ENCODE assay signal across 20 mouse cellular contexts in the genomic region with DNA sequence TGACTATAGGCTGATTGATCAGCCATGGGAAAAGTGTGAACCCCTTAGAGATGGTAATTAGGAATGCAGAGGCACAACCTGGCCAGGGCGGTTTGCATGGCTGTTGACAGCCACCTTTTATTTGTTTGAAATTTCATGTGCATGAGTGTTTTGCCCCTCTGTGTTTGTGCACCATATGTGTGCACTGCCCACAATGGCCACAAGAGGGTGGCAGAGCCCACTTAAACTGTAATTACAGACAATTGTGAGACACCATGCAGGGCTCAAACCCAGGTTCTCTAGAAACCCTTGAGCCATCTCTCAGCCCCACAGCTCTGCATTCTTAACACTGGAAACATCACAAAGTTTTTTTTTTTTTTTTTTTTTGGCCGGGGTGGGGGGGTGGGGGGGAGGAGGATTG. TPM values are rescaled to one million over a fixed set of nuclear protein-coding genes. Genes with fewer than 3 reads are reported as not detected.
A peak's percentile ranks its signal among the peaks of the same experiment; 100 is the strongest.
DNase-seq lines count a peak whose midpoint lies in the region; ATAC-seq and TF ChIP-seq lines count a peak whose summit lies in the region.
"Had no signal": no experiment of that assay in that cellular context is flagged by ENCODE, and none has a peak within 500 bp of the region (broad histone marks: within the 10 kb centered on the region; RNA-seq: fewer than 3 reads in every experiment).

No protein-coding gene starts in this region.

- TF ChIP-seq RAD21 in MEL (IDR thresholded peaks at IDR 0.05; ENCODE audit: low read depth, low read length), result peak; percentile 21

- peak; percentile 48 for TF ChIP-seq CTCF in intestine, postnatal 0 days (IDR thresholded peaks at IDR 0.05; ENCODE audit: low read depth)
- peak; percentile 23 to 40 (median 30); a peak in 5 of 6 replicates for TF ChIP-seq CTCF in MEL (IDR thresholded peaks at IDR 0.05 in 2 of 3, conservative IDR thresholded peaks at IDR 0.05 in 1 of 3; ENCODE audit: control insufficient read depth in 1 of 3, insufficient read depth in 1 of 3, low read depth in 2 of 3, low read length in 3 of 3, poor library complexity in 1 of 3, severe bottlenecking in 1 of 3)
- TF ChIP-seq CTCF in stomach, postnatal 0 days (IDR thresholded peaks at IDR 0.05; ENCODE audit: low read depth), result peak; percentile 40

- DNase-seq in midbrain, embryonic 11.5 days (ENCODE audit: low spot score, missing footprints), result peak; percentile 44
- no peak for DNase-seq in MEL (ENCODE audit: low read depth, low spot score)
- no peak for DNase-seq in stomach, postnatal 0 days (ENCODE audit: low spot score)
- DNase-seq in layer of hippocampus, adult 9-10 months (ENCODE audit: low spot score), result no peak
- DNase-seq: adrenal gland, postnatal 14 days; embryo, embryonic 11 days; heart, postnatal 10 days; left cerebral cortex, postnatal 4 days; lung, adult 18-20 months; retina, postnatal 1 day had no signal

- no peaks in the 10 kb centered on the region for H3K27me3 ChIP-seq in intestine, postnatal 0 days (replicated peaks; ENCODE audit: control insufficient read depth, insufficient read depth, low read length)
- H3K27me3 ChIP-seq in intestine, embryonic 15.5 days (replicated peaks), result no peaks in the 10 kb centered on the region
- H3K27me3 ChIP-seq in midbrain, embryonic 11.5 days (ENCODE audit: control insufficient read depth, insufficient read depth, low read length), result no peaks in the 10 kb centered on the region
- H3K27me3 ChIP-seq in midbrain, embryonic 15.5 days (replicated peaks), result no peaks in the 10 kb centered on the region
- H3K27me3 ChIP-seq in MEL (ENCODE audit: control insufficient read depth in 1 of 2, insufficient read depth in 2 of 2, low read length in 2 of 2), result no peaks in the 10 kb centered on the region
- no peaks in the 10 kb centered on the region for H3K27me3 ChIP-seq in stomach, postnatal 0 days (ENCODE audit: control insufficient read depth, insufficient read depth, low read length)
- H3K27me3 ChIP-seq: neural tube, embryonic 15.5 days had no signal

- H3K27ac ChIP-seq in intestine, postnatal 0 days (ENCODE audit: low read depth, low read length), result no peak overlapping the region
- no peak overlapping the region for H3K27ac ChIP-seq in intestine, embryonic 15.5 days
- H3K27ac ChIP-seq in midbrain, embryonic 11.5 days (ENCODE audit: low read depth, low read length), result no peak overlapping the region
- no peak overlapping the region for H3K27ac ChIP-seq in midbrain, embryonic 15.5 days
- no peak overlapping the region for H3K27ac ChIP-seq in MEL (ENCODE audit: control insufficient read depth, low read depth, low read length)
- no peak overlapping the region for H3K27ac ChIP-seq in stomach, postnatal 0 days (replicated peaks)
- H3K27ac ChIP-seq: neural tube, embryonic 15.5 days had no signal

- WGBS in intestine, postnatal 0 days, result 85% methylated on average over 2 of the region's 2 CpGs
- 87% methylated on average over 2 of the region's 2 CpGs for WGBS in intestine, embryonic 15.5 days
- WGBS in midbrain, embryonic 11.5 days, result 93% methylated on average over 2 of the region's 2 CpGs
- 94% methylated on average over 2 of the region's 2 CpGs for WGBS in midbrain, embryonic 15.5 days
- 85% methylated on average over 2 of the region's 2 CpGs for WGBS in stomach, postnatal 0 days

- ATAC-seq in intestine, postnatal 0 days, result no peak
- ATAC-seq in intestine, embryonic 15.5 days, result no peak
- ATAC-seq in midbrain, embryonic 11.5 days (ENCODE audit: low FRiP score), result no peak
- ATAC-seq in midbrain, embryonic 15.5 days (replicated peaks), result no peak
- ATAC-seq in stomach, postnatal 0 days (ENCODE audit: low FRiP score, low TSS enrichment), result no peak
- ATAC-seq: CD4-positive, CD25-positive, alpha-beta regulatory T cell, adult 4 months had no signal

- no peaks in the 10 kb centered on the region for H3K4me1 ChIP-seq in intestine, postnatal 0 days (replicated peaks; ENCODE audit: control insufficient read depth, insufficient read depth, low read length)
- no peaks in the 10 kb centered on the region; the same call in 1 of the 2 replicates for H3K4me1 ChIP-seq in intestine, embryonic 15.5 days (replicated peaks)
- H3K4me1 ChIP-seq in midbrain, embryonic 11.5 days (ENCODE audit: control insufficient read depth, insufficient read depth, low read length), result peaks cover 12% of the 10 kb centered on the region
- peaks cover 15% of the 10 kb centered on the region for H3K4me1 ChIP-seq in midbrain, embryonic 15.5 days
- H3K4me1 ChIP-seq in MEL (ENCODE audit: control insufficient read depth in 1 of 2, insufficient read depth in 2 of 2, low read length in 2 of 2), result no peaks in the 10 kb centered on the region
- H3K4me1 ChIP-seq in stomach, postnatal 0 days (replicated peaks; ENCODE audit: control insufficient read depth, insufficient read depth), result no peaks in the 10 kb centered on the region; the same call in 1 of the 2 replicates

- no peaks in the 10 kb centered on the region for H3K36me3 ChIP-seq in intestine, postnatal 0 days (ENCODE audit: control insufficient read depth, insufficient read depth)
- no peaks in the 10 kb centered on the region for H3K36me3 ChIP-seq in intestine, embryonic 15.5 days
- H3K36me3 ChIP-seq in midbrain, embryonic 11.5 days (ENCODE audit: control insufficient read depth, insufficient read depth, low read length), result no peaks in the 10 kb centered on the region
- H3K36me3 ChIP-seq in midbrain, embryonic 15.5 days (replicated peaks), result no peaks in the 10 kb centered on the region
- no peaks in the 10 kb centered on the region for H3K36me3 ChIP-seq in MEL (ENCODE audit: control insufficient read depth in 1 of 2, insufficient read depth in 2 of 2, low read length in 2 of 2)
- no peaks in the 10 kb centered on the region for H3K36me3 ChIP-seq in stomach, postnatal 0 days (ENCODE audit: control insufficient read depth, insufficient read depth, low read length)
- H3K36me3 ChIP-seq: neural tube, embryonic 15.5 days had no signal

- no peak overlapping the region for H3K4me2 ChIP-seq in intestine, postnatal 0 days (replicated peaks; ENCODE audit: low read depth)
- no peak overlapping the region for H3K4me2 ChIP-seq in intestine, embryonic 15.5 days (replicated peaks)
- no peak overlapping the region for H3K4me2 ChIP-seq in midbrain, embryonic 11.5 days
- no peak overlapping the region for H3K4me2 ChIP-seq in midbrain, embryonic 15.5 days
- no peak overlapping the region for H3K4me2 ChIP-seq in stomach, postnatal 0 days (replicated peaks; ENCODE audit: low read depth)
- H3K4me2 ChIP-seq: neural tube, embryonic 15.5 days had no signal

- H3K9ac ChIP-seq in intestine, postnatal 0 days (ENCODE audit: low read depth, low read length), result no peak overlapping the region
- H3K9ac ChIP-seq in intestine, embryonic 15.5 days, result no peak overlapping the region
- no peak overlapping the region for H3K9ac ChIP-seq in midbrain, embryonic 11.5 days (ENCODE audit: low read length)
- H3K9ac ChIP-seq in midbrain, embryonic 15.5 days, result no peak overlapping the region
- no peak overlapping the region for H3K9ac ChIP-seq in MEL (ENCODE audit: control insufficient read depth, low read depth, low read length, poor library complexity, severe bottlenecking)
- H3K9ac ChIP-seq in stomach, postnatal 0 days (ENCODE audit: low read length), result no peak overlapping the region
- H3K9ac ChIP-seq: neural tube, embryonic 15.5 days had no signal

- no peaks in the 10 kb centered on the region for H3K79me2 ChIP-seq in MEL (ENCODE audit: control insufficient read depth, insufficient read depth, low read length, poor library complexity)

- H3K4me3 ChIP-seq in intestine, postnatal 0 days (ENCODE audit: low read depth, low read length), result no peak overlapping the region
- H3K4me3 ChIP-seq in intestine, embryonic 15.5 days (replicated peaks), result no peak overlapping the region
- no peak overlapping the region for H3K4me3 ChIP-seq in midbrain, embryonic 11.5 days (ENCODE audit: low read depth, low read length)
- H3K4me3 ChIP-seq in midbrain, embryonic 15.5 days, result no peak overlapping the region
- H3K4me3 ChIP-seq in MEL (ENCODE audit: control insufficient read depth in 1 of 2, insufficient read depth in 1 of 2, low read depth in 2 of 2, low read length in 2 of 2), result no peak overlapping the region
- no peak overlapping the region for H3K4me3 ChIP-seq in stomach, postnatal 0 days (ENCODE audit: low read depth, low read length)
- H3K4me3 ChIP-seq: erythroblast, embryonic 14.5 days; neural tube, embryonic 15.5 days had no signal

- no peaks in the 10 kb centered on the region for H3K9me3 ChIP-seq in intestine, postnatal 0 days (ENCODE audit: control insufficient read depth)
- H3K9me3 ChIP-seq in intestine, embryonic 15.5 days, result no peaks in the 10 kb centered on the region
- no peaks in the 10 kb centered on the region for H3K9me3 ChIP-seq in midbrain, embryonic 11.5 days (ENCODE audit: control insufficient read depth, low read length)
- H3K9me3 ChIP-seq in midbrain, embryonic 15.5 days, result no peaks in the 10 kb centered on the region
- no peaks in the 10 kb centered on the region for H3K9me3 ChIP-seq in MEL (replicated peaks; ENCODE audit: insufficient read depth, low read length)
- H3K9me3 ChIP-seq in stomach, postnatal 0 days (ENCODE audit: control insufficient read depth, low read length), result no peaks in the 10 kb centered on the region
- H3K9me3 ChIP-seq: neural tube, embryonic 15.5 days had no signal

- no peak for TF ChIP-seq EP300 in MEL (IDR thresholded peaks at IDR 0.05; ENCODE audit: low read depth in 1 of 2, low read length in 2 of 2)
- TF ChIP-seq EP300 in stomach, postnatal 0 days (optimal IDR thresholded peaks at IDR 0.05), result no peak

- no peak for TF ChIP-seq POLR2A in MEL (IDR thresholded peaks at IDR 0.05; ENCODE audit: control insufficient read depth in 1 of 2, insufficient read depth in 1 of 2, low read depth in 1 of 2, low read length in 2 of 2, poor library complexity in 1 of 2)

RNA-seq across cellular contexts. Expression of gene Dclk1, which starts 19.7 kb away (rescaled TPM):
- 3.1 and 5.0 TPM in 2 replicates for polyA plus RNA-seq in intestine, postnatal 0 days (2015; fragmentation: Nextera tagmentation; extraction: Ambion mirVana)
- polyA plus RNA-seq in intestine, embryonic 15.5 days (2015; fragmentation: Nextera tagmentation; extraction: Ambion mirVana), result 12.3 and 15.3 TPM in 2 replicates
- polyA plus RNA-seq in midbrain, embryonic 11.5 days (2014; fragmentation: Nextera tagmentation; extraction: Ambion mirVana), result 63.2 and 66.7 TPM in 2 replicates
- 308 and 336 TPM in 2 replicates for polyA plus RNA-seq in midbrain, embryonic 15.5 days (2015; fragmentation: Nextera tagmentation; extraction: Ambion mirVana)
- total RNA-seq in MEL (2012; rRNA removed), result not detected in 2 replicates
- not detected for polyA plus RNA-seq in MEL (2012; ENCODE audit: insufficient read depth in 1 of 2, insufficient read length in 2 of 2, low read depth in 1 of 2, low replicate concordance in 2 of 2, missing spikeins in 1 of 2)
- 4.4 and 4.6 TPM in 2 replicates for polyA plus RNA-seq in stomach, postnatal 0 days (2015; fragmentation: Nextera tagmentation; extraction: Ambion mirVana)
- total RNA-seq: megakaryocyte, adult 5-6 weeks had no signal
- polyA plus RNA-seq: erythroblast, embryonic 14.5 days had no signal

RNA-seq across cellular contexts. Expression of gene Sohlh2, which starts 40.7 kb away (rescaled TPM):
- polyA plus RNA-seq in intestine, postnatal 0 days (2015; fragmentation: Nextera tagmentation; extraction: Ambion mirVana), result not detected in 2 replicates
- 0.06 TPM in 1 of 2 replicates, not detected in the other for polyA plus RNA-seq in intestine, embryonic 15.5 days (2015; fragmentation: Nextera tagmentation; extraction: Ambion mirVana)
- not detected in 2 replicates for polyA plus RNA-seq in midbrain, embryonic 11.5 days (2014; fragmentation: Nextera tagmentation; extraction: Ambion mirVana)
- polyA plus RNA-seq in midbrain, embryonic 15.5 days (2015; fragmentation: Nextera tagmentation; extraction: Ambion mirVana), result 0.06 TPM in 1 of 2 replicates, not detected in the other
- total RNA-seq in MEL (2012; rRNA removed), result not detected in 2 replicates
- not detected for polyA plus RNA-seq in MEL (2012; ENCODE audit: insufficient read depth in 1 of 2, insufficient read length in 2 of 2, low read depth in 1 of 2, low replicate concordance in 2 of 2, missing spikeins in 1 of 2)
- not detected in 2 replicates for polyA plus RNA-seq in stomach, postnatal 0 days (2015; fragmentation: Nextera tagmentation; extraction: Ambion mirVana)
- total RNA-seq: adrenal gland, postnatal 14 days; heart, postnatal 10 days; layer of hippocampus, postnatal 10 days; left cerebral cortex, postnatal 4 days; megakaryocyte, adult 5-6 weeks had no signal
- polyA plus RNA-seq: CD4-positive, CD25-positive, alpha-beta regulatory T cell, adult 4 months; erythroblast, embryonic 14.5 days; kidney, embryonic 16.5 days; neural tube, embryonic 15.5 days; spleen, adult 2 months had no signal
